Mouse (Mus musculus) olfactory bulb, adult 2 months (tissue): Measurements from ENCODE around the gene Cpne6.

Experiments
- CTCF ChIP-seq: fragments of 200-500 bp; IDR thresholded peaks from 2 replicates; pipeline ENCODE4 v1.5.1; 2012; ENCODE audit warnings: low read depth, mild to moderate bottlenecking, low read length, moderate library complexity; ENCODE audit not compliant: insufficient read depth
- POLR2A ChIP-seq: fragments of 200-500 bp; IDR thresholded peaks from 2 replicates; pipeline ENCODE4 v1.6.1; 2012; ENCODE audit warnings: mild to moderate bottlenecking, low read depth, low read length, moderate library complexity; ENCODE audit not compliant: insufficient read depth

- TF ChIP-seq CTCF, result no peak
- no peak for TF ChIP-seq POLR2A
Measured at GRCm38 (mm10) chr14:55524062-55524461, 13.8 kb downstream of the Cpne6 start.
